Mouse (Mus musculus): Measurements from ENCODE around the gene Pappa. TPM values are rescaled to one million over a fixed set of nuclear protein-coding genes. Genes with fewer than 3 reads are reported as not detected.

The Pappa gene
- total RNA-seq, 1 experiment from 2014 or later: not detected

DNA sequence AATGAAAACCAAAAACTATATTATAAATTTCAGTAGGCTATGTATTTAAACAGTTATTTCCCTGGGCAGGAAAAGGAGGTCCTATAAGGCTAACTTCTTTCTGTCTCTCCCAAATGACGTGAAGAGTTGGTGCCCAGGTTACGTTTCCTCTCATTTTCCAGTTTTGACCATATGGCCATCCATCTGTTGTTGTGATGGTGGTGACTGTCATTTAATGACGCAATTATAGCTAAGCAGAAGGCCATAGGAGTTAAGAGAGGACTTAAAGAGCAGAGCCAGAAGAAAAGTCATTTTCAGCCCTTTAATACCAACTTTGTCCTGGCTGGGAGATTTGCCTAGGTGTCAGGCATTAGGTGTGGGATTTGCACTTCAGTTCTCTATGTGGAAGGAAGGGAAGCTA is 176.5 kb downstream of the Pappa start:
- ATAC-seq (ENCODE audit: extremely low read depth, insufficient number of reproducible peaks, low FRiP score, poor library complexity, severe bottlenecking): no peak

DNA sequence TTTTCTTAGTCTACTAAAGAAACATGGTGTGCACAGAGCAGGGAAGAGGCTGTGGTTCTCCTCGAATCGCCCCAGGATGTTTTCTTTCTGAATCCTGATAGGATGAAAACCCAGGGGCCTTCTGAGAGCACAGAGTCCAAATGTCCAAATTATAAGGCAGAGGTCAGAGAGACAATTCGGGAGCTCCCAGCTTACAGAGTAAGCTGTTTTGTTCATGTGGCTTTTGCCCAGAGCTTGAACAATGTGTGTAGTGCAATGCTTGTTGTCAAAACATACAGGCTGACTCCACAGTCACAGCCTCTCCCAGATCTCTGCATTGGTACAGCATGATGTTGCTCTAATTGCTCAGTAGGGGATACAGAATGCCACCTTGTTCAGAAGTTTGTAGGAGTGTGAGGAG is 178.7 kb downstream of the Pappa start:
- ATAC-seq (ENCODE audit: extremely low read depth, insufficient number of reproducible peaks, low FRiP score, poor library complexity, severe bottlenecking): no peak

- no peak for ATAC-seq (ENCODE audit: extremely low read depth, insufficient number of reproducible peaks, low FRiP score, poor library complexity, severe bottlenecking)
Measured at GRCm38 (mm10) chr4:65317877-65318525, 194.0 kb downstream of the Pappa start.

- ATAC-seq (ENCODE audit: extremely low read depth, insufficient number of reproducible peaks, low FRiP score, poor library complexity, severe bottlenecking): no peak
Measured at GRCm38 (mm10) chr4:65321340-65321739, 197.4 kb downstream of the Pappa start.

DNA sequence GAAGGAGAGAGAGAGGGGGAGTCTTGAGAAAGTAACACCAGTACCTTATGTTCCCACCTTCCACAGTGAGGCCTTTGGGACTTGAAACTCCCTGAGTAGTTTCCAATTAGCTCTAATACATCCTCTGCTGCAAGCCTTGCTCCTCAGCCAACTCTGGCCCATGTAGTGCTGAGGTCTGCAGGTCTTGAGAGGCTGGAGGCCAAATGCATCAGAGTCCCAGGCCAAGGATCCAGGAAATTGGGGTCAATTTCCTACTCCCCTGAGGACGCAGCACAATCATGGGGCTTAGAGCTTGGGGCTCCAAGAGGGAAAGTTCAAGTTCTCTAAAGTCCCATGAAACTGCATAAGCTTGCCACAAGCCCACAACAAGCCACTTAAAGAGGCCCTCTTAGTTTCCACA is 198.0 kb downstream of the Pappa start:
- no peak for ATAC-seq (ENCODE audit: extremely low read depth, insufficient number of reproducible peaks, low FRiP score, poor library complexity, severe bottlenecking)

DNA sequence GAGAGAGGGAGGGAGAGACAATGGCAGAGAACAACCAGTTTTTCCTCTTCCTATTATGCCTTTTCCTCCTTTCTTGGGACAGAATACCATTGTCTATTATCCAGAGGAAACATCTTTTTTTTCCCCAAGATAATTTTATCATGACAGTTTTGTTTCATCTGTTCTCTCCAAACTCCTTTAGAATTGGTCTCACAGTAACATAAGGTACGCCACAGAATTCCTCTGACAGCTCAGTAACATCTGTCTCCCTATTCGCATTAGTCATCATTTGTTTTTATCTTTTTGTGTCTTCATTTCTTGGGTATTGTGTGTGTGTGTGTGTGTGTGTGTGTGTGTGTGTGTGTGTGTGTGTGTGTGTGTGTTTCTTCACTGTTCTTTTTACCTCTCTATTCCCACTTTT is 201.8 kb downstream of the Pappa start:
- ATAC-seq (ENCODE audit: extremely low read depth, insufficient number of reproducible peaks, low FRiP score, poor library complexity, severe bottlenecking): no peak

GRCm38 (mm10) chr4:65328486-65329308 is 204.7 kb downstream of the Pappa start:
- ATAC-seq (ENCODE audit: extremely low read depth, insufficient number of reproducible peaks, low FRiP score, poor library complexity, severe bottlenecking): no peak

GRCm38 (mm10) chr4:65333718-65334117 is 209.7 kb downstream of the Pappa start:
- no peak for ATAC-seq (ENCODE audit: extremely low read depth, insufficient number of reproducible peaks, low FRiP score, poor library complexity, severe bottlenecking)

DNA sequence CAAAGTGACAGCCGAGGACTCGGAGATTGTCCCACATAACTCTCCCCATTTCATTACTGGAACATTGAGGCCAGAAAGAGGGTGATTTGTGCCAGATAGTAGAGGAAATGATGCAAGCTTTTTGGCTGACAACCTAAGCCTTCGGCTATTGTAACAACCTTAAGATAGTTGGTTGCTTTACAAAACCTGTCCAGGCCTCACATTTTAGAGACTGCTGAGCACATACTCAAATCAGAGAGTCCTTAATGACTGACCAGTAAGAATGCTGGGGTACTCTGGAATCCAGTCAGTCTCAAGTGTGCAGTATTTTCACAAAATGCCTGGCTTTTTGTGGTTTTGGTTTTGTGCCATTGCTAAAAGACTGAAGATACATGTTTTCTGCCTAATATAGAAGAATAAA is 217.8 kb downstream of the Pappa start:
- no peak for ATAC-seq (ENCODE audit: extremely low read depth, insufficient number of reproducible peaks, low FRiP score, poor library complexity, severe bottlenecking)

DNA sequence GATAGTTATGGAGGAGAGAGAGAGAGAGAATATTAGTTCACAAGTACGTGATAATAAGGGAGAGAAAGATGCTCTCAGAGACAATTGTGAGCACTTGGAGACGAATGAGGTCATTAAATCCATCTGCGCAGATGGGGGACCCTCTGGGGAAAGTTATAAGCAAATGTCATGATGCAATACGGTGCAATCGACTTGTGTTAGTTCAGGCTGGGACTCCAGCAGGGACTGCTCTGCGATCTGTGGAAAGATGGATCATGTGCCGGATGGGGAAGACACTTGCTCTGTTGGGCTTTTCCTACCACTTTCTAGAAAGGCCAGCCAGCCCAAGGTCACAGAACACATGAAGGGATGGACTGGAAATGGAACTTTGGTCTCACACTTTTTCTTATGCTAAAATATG is 226.5 kb downstream of the Pappa start:
- no peak for ATAC-seq (ENCODE audit: extremely low read depth, insufficient number of reproducible peaks, low FRiP score, poor library complexity, severe bottlenecking)

DNA sequence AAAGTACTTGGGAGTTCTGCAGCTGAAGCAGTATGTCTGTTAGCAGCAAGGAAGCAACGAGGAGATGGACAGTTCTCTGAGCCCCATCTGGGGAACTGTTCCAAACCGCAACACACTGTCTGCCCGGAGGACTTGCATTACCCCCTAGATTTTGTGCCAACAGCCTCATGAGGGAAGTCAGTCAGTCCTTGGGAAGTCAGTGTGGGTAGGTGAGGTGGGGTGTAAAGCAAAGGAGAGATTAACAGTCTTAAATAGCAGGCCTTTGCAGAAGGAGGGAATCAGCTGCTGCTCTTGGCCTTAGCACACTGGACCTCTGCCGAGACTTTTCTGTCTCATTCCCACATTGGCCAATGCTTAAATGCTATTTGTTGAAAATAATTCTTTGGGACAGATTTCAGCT is 230.6 kb downstream of the Pappa start:
- ATAC-seq (ENCODE audit: extremely low read depth, insufficient number of reproducible peaks, low FRiP score, poor library complexity, severe bottlenecking): no peak

DNA sequence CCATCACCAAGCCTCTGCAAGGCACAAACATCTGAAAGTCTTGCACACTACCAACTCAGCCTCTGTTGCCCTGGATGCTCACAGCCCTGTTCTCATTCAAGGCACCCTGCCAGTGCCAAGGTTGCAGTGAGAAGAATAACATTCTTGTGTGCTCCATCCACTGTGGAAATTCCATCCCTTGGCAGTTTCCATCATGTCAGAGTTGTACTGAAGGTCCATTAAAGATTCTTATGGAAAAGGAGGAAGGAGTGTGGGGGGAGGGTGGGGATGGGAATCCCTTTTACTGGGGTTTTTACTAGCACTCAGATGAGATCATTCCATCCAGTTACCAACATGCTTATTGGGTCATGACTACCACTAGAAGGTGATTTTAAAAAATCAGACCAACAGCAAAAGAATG is 243.2 kb downstream of the Pappa start:
- ATAC-seq (ENCODE audit: extremely low read depth, insufficient number of reproducible peaks, low FRiP score, poor library complexity, severe bottlenecking): no peak

DNA sequence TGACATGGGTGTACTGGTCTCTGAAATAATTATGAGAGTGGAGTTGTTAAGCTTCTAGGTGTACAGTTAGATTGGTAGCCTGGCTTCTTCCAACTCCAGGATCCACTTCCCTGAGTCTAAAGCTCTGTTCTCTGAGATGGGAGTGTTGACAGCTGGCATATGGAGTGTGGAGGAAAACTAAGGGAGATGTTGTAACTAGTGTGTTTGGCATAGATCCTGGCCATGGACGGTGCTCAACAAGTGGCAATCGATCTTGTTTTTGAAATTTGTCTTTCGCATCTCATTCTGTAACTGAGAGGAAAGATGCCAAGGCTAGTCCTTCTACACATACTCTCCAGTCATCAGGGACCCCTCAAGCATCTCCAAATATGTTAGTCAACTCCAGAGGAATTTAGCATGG is 248.8 kb downstream of the Pappa start:
- ATAC-seq (ENCODE audit: extremely low read depth, insufficient number of reproducible peaks, low FRiP score, poor library complexity, severe bottlenecking): no peak

GRCm38 (mm10) chr4:65373841-65374240 is 249.9 kb downstream of the Pappa start:
- ATAC-seq (ENCODE audit: extremely low read depth, insufficient number of reproducible peaks, low FRiP score, poor library complexity, severe bottlenecking): no peak

GRCm38 (mm10) chr4:65376571-65376970 is 252.6 kb downstream of the Pappa start:
- no peak for ATAC-seq (ENCODE audit: extremely low read depth, insufficient number of reproducible peaks, low FRiP score, poor library complexity, severe bottlenecking)

GRCm38 (mm10) chr4:65379461-65379860 is 255.5 kb downstream of the Pappa start:
- no peak for ATAC-seq (ENCODE audit: extremely low read depth, insufficient number of reproducible peaks, low FRiP score, poor library complexity, severe bottlenecking)

- ATAC-seq (ENCODE audit: extremely low read depth, insufficient number of reproducible peaks, low FRiP score, poor library complexity, severe bottlenecking): no peak
Measured at GRCm38 (mm10) chr4:65383070-65383469, 259.1 kb downstream of the Pappa start.

- ATAC-seq (ENCODE audit: extremely low read depth, insufficient number of reproducible peaks, low FRiP score, poor library complexity, severe bottlenecking): no peak
Measured at GRCm38 (mm10) chr4:65391001-65391400, 267.0 kb downstream of the Pappa start.

GRCm38 (mm10) chr4:65396806-65397205 is 272.8 kb downstream of the Pappa start:
- ATAC-seq (ENCODE audit: extremely low read depth, insufficient number of reproducible peaks, low FRiP score, poor library complexity, severe bottlenecking): no peak

GRCm38 (mm10) chr4:65399457-65399856 is 275.5 kb downstream of the Pappa start:
- ATAC-seq (ENCODE audit: extremely low read depth, insufficient number of reproducible peaks, low FRiP score, poor library complexity, severe bottlenecking): no peak

DNA sequence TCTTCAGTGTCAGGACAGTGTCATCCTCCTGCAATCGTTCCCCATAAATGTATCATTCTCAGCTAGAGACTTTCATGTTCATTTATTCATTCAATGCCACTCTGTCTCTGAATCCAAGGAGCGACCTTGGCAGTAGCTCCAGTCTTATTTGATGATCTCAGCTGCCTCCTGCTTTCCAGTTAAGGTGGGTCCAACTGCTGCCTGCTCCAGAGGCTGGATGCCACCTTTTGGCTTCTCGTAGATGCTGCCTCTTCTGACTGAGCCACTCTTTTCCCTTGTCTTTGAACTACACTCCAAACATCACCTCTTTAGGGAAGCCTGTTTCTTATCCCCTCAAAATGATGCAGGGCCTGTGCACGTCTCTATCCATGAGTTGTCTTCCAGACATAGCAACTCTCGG is 278.3 kb downstream of the Pappa start:
- ATAC-seq (ENCODE audit: extremely low read depth, insufficient number of reproducible peaks, low FRiP score, poor library complexity, severe bottlenecking): no peak

Data from neutrophil, adult 5-6 weeks (primary cell).